Comparison of ENCODE assay signal across 8 mouse cellular contexts in the genomic region with DNA sequence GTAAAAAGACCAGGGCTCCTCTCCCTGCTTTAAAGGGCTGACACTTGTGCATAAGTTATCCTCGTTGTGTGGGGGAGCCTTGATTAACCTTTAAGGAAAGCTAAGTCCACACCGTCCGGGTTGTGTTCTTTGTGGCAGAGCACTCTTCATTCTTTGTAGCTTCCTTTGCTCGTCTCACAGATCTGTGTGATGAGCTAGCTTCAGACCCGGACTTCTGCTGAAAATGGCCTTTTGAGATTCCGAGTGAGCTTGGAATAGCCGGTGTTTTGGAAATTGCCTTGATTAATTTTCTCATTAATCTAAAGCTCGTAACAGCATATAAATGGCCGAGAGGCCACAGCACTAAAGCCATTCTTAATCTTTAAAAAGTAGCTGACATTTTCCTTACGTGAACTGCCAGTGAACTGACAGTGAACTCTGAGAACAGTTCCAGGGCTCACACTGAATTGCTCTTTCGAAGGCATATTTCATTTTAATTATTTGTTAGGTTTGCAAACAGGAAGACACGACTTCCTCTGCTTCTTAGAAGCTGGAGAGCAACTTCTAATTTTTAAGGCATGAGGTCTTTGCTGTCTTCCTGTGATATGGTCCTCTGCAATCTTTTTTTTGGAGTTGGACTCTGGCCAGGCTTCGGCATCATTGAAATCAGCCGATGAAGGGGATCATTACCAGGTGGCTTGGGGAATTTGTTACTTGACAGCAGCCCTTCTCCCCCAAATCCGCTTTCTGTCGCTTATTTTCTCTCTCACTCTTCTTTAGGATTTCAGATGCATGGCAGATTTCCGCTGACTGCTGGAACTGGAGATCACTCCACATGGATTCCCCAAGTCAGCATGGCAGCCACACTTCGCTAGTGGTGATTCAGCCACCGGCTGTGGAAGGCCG. TPM values are rescaled to one million over a fixed set of nuclear protein-coding genes. Genes with fewer than 3 reads are reported as not detected.
A peak's percentile ranks its signal among the peaks of the same experiment; 100 is the strongest.
DNase-seq lines count a peak whose midpoint lies in the region; ATAC-seq lines count a peak whose summit lies in the region.

No protein-coding gene starts in this region.

- H3K4me2 ChIP-seq in embryonic facial prominence, embryonic 11.5 days (ENCODE audit: low read depth, low read length): peak overlapping the region; percentile 41
- H3K4me2 ChIP-seq in neural tube, embryonic 15.5 days: peak overlapping the region; percentile 87

- no peaks in the 10 kb centered on the region; the same call in 1 of the 2 replicates for H3K27me3 ChIP-seq in embryonic facial prominence, embryonic 11.5 days (ENCODE audit: control insufficient read depth, insufficient read depth, low read length)
- no peaks in the 10 kb centered on the region for H3K27me3 ChIP-seq in limb, embryonic 10.5 days (ENCODE audit: low read depth, poor library complexity, severe bottlenecking)
- H3K27me3 ChIP-seq in neural tube, embryonic 15.5 days (replicated peaks): peaks cover 12% of the 10 kb centered on the region

- 48% methylated on average over 20 of the region's 20 CpGs for WGBS in embryonic facial prominence, embryonic 11.5 days
- 32% methylated on average over 20 of the region's 20 CpGs for WGBS in limb, embryonic 10.5 days
- WGBS in neural tube, embryonic 15.5 days: 25% methylated on average over 20 of the region's 20 CpGs

- H3K9ac ChIP-seq in embryonic facial prominence, embryonic 11.5 days (replicated peaks; ENCODE audit: low read length): peak overlapping the region; percentile 44; the same call in 1 of the 2 replicates
- peak overlapping the region; percentile 81; the same call in 1 of the 2 replicates for H3K9ac ChIP-seq in neural tube, embryonic 15.5 days (replicated peaks)

- peak; percentile 32 for DNase-seq in 416B (ENCODE audit: low read depth)
- no peak for DNase-seq in embryonic facial prominence, embryonic 11.5 days (ENCODE audit: low spot score)
- peak; percentile 23 to 37 for DNase-seq in heart, postnatal 36 days
- peak; percentile 32 for DNase-seq in limb, embryonic 10.5 days (ENCODE audit: low spot score)
- DNase-seq in layer of hippocampus, adult 8-10 months (ENCODE audit: low spot score in 2 of 2): no peak
- DNase-seq in thymus, postnatal 36 days: no peak

- H3K4me3 ChIP-seq in embryonic facial prominence, embryonic 11.5 days (ENCODE audit: low read depth, low read length): peak overlapping the region; percentile 83
- peak overlapping the region; percentile 95 for H3K4me3 ChIP-seq in limb, embryonic 10.5 days
- peak overlapping the region; percentile 69 for H3K4me3 ChIP-seq in neural tube, embryonic 15.5 days (replicated peaks)

- no peaks in the 10 kb centered on the region for H3K9me3 ChIP-seq in embryonic facial prominence, embryonic 11.5 days (replicated peaks; ENCODE audit: control insufficient read depth, low read length)
- no peaks in the 10 kb centered on the region for H3K9me3 ChIP-seq in limb, embryonic 10.5 days (replicated peaks)
- no peaks in the 10 kb centered on the region for H3K9me3 ChIP-seq in neural tube, embryonic 15.5 days (replicated peaks)

- intact Hi-C loops in heart, postnatal 36 days (cut with DNase I): loop anchor here (2.0 to 5.0 kb wide), 6 partner anchors 87 to 475 kb away; no protein-coding TSS in a partner anchor

- no peaks in the 10 kb centered on the region; the same call in none of the 2 replicates for H3K36me3 ChIP-seq in embryonic facial prominence, embryonic 11.5 days (replicated peaks; ENCODE audit: control insufficient read depth, insufficient read depth, low read depth, low read length)
- peaks cover 44% of the 10 kb centered on the region for H3K36me3 ChIP-seq in limb, embryonic 10.5 days
- peaks cover 17% of the 10 kb centered on the region for H3K36me3 ChIP-seq in neural tube, embryonic 15.5 days

- H3K4me1 ChIP-seq in embryonic facial prominence, embryonic 11.5 days (ENCODE audit: control insufficient read depth, insufficient read depth, low read length): peaks cover 4% of the 10 kb centered on the region
- H3K4me1 ChIP-seq in limb, embryonic 10.5 days: peaks cover 37% of the 10 kb centered on the region
- peaks cover 31% of the 10 kb centered on the region for H3K4me1 ChIP-seq in neural tube, embryonic 15.5 days

- no peak overlapping the region for H3K27ac ChIP-seq in embryonic facial prominence, embryonic 11.5 days (replicated peaks; ENCODE audit: low read depth, low read length)
- peak overlapping the region; percentile 96 for H3K27ac ChIP-seq in limb, embryonic 10.5 days
- H3K27ac ChIP-seq in neural tube, embryonic 15.5 days (replicated peaks): no peak overlapping the region

- no peak for ATAC-seq in embryonic facial prominence, embryonic 11.5 days (replicated peaks; ENCODE audit: insufficient number of reproducible peaks, low FRiP score, low TSS enrichment, low read depth)
- ATAC-seq in neural tube, embryonic 15.5 days (ENCODE audit: low FRiP score): no peak
- no peak for ATAC-seq in erythroid progenitor cell, adult 5-6 weeks (replicated peaks; ENCODE audit: low FRiP score, poor library complexity, severe bottlenecking)

RNA-seq across cellular contexts. Expression of a gene that starts 2.3 kb away (rescaled TPM):
- 10.2 and 15.1 TPM in 2 replicates for polyA plus RNA-seq in embryonic facial prominence, embryonic 11.5 days (2014; fragmentation: Nextera tagmentation; extraction: Ambion mirVana)
- total RNA-seq in heart, postnatal 36 days (2021): 10 to 100 TPM; 19.9 to 21.5 TPM
- 28.0 and 32.6 TPM in 2 replicates for polyA plus RNA-seq in limb, embryonic 10.5 days (2016; fragmentation: Nextera tagmentation; extraction: Ambion mirVana)
- polyA plus RNA-seq in neural tube, embryonic 15.5 days (2015; fragmentation: Nextera tagmentation; extraction: Ambion mirVana): 5.9 and 6.3 TPM in 2 replicates
- total RNA-seq in layer of hippocampus, adult 8-10 months (2022): 10 to 100 TPM in 2 of 4 experiments, 1 to 10 TPM in 2; 9.0 to 13.6 (median 10.1) TPM
- 1.1 and 2.1 TPM in 2 replicates for total RNA-seq in erythroid progenitor cell, adult 5-6 weeks (2015; ENCODE audit: low replicate concordance)
- not detected in 2 replicates for total RNA-seq in erythroid progenitor cell, adult 5-6 weeks (2017; ENCODE audit: low replicate concordance)

Comparison
In these comparisons a context has a peak if more than half of its experiments do, and no peak if none do; other contexts are left out.
1. DNase-seq: peak in 416B (single experiment), heart, postnatal 36 days (2 of 2) and limb, embryonic 10.5 days (single experiment); none in embryonic facial prominence, embryonic 11.5 days (single experiment), layer of hippocampus, adult 8-10 months (0 of 2) and thymus, postnatal 36 days (0 of 2).
2. Peak in every context shown above with its lines, with median percentiles within 50 percentile points of each other: H3K4me3 ChIP-seq.